Mouse (Mus musculus): Measurements from ENCODE around the gene Sowahd.

Sowahd gene

DNA sequence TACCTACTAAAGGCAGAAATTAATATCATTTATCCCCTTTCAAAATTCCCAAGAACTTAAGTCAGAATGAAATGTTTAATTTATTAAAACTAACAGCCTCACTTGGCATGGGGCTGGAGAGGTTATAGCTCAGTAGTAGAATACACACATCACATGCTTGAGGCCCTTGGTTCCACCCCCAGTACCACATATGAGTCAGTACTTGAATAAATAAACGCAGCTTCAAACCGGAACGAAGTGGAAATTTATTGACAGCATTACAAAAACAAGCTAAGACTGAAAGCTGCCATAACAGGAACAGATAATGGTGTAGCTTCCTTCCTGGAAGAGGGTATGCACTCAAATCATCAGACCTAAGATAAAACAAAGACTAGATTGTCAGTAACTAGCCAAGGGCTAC is 42.8 kb downstream of the Sowahd start:
- peak; percentile 36 for DNase-seq (ENCODE audit: low read depth, low spot score)

DNA sequence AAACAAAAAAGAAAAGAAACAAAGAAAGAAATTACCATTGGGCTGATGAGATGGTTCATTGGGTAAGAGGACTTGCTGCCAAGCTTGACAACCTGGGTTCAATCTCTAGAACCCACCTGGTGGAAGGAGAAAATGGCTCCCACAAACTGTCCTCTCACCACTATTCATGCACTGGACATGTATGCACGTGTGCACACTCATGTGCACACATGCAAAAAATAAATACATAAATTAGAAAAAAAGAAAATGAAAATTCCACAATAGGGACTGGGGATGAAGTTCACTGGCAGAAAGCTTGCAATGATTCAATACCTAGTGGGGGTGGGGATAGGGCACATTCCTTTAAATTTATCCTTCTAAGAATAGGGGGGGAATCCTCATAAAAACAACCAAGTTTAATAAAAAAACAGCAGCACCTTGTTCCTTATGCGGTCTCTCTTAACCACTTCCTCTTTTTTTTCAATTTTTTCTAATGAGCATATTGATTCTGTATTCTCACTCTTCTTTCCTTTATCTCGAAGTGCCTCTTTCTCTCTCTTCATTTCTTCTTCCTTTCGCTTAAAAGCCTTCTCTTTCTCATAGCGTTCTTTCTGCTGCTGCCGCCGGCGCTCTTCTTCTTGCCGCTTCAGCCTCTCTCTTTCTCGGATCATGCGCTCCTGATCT is 46.6 kb downstream of the Sowahd start:
- DNase-seq (ENCODE audit: low read depth, low spot score), result no peak

DNA sequence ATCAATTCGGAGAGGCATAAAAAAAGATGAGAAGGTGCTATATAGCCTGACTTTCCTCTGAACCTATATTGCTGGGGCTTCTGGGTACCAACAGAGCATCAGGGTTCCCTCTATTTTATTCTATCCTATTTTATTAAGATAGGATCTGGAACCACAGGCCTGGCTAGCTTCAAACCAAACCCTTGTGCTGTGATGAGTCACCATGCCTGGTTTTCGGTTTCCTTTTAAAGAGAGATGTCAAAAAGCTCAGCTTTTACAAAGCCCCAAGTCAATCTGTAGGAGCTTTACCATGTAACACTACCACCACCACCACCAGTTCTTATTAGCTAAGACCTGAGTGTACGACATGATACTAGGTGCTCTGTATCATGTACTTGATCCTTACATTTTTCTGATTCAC is 50.0 kb downstream of the Sowahd start:
- DNase-seq (ENCODE audit: low read depth, low spot score), result peak; percentile 40

Measured in 3T3-L1 (cell line).